Mouse (Mus musculus) T-helper 1 cell (primary cell): ENCODE data around the gene Bard1.

Experiments
- in situ Hi-C: fragments of 300-600 bp; cut with MboI, MseI; formaldehyde crosslinking; loops from one replicate; pipeline ENCODE4 v1.15.1; 2025; ENCODE audit warnings: high pct_unique_total_duplicates

The Bard1 gene

DNA sequence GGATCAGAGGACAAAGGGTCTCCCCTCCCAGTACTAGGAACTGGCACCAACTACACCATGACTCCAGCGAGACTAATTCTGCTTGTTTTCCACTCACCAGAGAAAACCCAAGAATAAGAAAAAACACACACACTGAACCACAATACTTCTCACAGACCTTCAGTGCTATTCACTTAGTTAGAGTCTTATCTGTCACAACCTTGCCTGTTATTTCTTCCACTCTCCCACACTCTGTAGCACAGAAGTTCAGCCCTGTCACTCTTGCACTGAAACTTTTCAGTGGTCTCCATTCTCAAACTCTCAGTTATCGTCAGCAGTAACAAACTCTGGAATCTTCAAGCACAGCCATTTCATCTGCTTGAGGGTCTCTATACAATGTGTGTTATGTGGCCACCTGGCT lies 50.2 kb downstream of the Bard1 start:
- in situ Hi-C loops: no loop called here

DNA sequence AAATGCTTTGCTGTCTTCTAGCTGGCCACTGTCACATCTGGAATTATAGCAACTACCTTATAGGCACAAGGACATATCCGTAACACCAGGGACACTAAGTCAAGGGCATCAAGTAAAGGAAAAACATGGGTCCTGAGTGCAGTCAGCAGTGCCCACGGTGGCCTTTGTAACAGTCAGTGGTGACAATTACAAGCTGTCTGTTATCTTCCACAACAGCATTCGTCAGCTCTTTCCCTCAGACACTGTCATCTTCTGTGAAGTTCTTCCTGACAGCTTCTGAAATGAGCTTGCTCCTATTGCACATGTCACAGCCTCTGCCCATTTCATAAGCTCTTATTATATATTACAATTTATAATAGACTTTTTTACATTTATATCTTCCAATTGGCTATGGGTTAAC lies 50.7 kb downstream of the Bard1 start:
- in situ Hi-C loops: no loop called here

DNA sequence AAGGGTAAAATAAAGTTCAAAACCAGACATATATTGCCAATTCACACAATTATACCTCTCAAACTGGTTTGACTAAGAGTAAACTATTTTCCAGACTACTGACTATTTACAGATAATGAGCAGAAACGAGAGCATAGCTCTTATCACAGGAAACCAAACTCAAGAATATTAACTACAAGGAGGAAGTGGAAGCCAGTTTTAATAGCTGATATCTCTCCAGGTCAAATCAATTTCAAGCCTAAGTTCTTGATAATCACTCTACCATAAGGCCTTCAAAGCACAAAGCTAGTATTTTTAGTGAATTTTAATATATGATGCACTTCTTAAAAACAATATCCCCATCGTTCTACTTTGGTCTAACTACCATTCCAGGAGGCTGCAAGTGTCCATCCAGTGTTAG lies 57.8 kb downstream of the Bard1 start:
- in situ Hi-C loops: no loop called here

DNA sequence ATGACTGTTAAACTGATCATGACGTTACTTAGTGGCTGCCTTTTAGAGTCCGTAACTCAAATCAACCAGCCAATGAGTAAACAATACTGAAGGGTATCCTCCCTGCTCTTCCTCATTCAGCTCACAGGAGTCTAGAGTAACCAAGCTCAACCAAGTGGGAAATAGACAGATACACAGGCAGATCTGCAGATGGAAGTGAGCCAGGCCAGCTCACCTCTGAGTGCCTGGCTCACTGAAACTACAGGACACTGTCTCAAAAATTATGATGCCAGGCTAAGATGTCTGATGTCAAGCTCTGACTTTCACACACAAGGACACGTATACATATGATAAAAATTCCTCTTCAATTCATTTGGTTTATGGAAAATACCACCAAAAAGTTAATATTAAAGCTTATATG lies 59.0 kb downstream of the Bard1 start:
- in situ Hi-C loops: no loop called here

DNA sequence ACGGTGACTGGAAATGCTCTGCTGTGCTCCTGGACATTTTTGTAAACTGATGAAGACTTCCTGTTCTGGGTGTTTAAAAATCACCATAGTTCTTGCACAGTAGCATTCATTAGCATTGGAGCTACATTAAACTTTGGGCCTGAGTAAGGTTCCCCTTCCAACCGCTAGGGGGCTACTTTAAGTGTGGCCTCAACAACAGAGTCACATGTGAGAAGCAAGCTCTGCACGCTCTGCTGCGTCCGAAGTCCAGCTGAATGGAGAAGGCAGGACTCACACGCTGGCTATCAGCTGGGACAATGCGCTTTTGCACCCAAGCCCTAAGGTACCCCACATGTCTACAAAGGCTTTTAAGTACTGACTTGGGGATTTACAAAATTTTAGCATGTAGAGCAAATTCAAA lies 65.9 kb downstream of the Bard1 start:
- in situ Hi-C loops: no loop called here

DNA sequence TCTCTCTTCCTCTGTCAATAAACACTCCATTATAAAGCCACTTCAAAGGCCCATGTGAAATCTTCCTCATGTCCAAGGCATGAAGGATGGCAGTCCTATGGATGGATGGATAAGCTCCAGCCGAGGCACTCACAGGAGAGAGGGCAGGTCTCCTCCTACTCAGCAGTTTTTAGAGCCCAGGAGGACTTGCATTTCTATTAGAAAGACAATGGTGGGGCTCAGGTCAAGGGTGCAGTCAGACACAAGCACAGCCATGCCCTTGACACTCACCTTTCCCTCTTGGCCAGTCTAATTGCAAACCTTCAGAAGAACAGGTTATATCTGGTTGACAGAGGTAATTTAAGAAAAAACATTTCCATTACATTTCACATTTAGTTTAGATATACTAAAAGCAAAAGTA lies 67.4 kb downstream of the Bard1 start:
- in situ Hi-C loops: no loop called here

DNA sequence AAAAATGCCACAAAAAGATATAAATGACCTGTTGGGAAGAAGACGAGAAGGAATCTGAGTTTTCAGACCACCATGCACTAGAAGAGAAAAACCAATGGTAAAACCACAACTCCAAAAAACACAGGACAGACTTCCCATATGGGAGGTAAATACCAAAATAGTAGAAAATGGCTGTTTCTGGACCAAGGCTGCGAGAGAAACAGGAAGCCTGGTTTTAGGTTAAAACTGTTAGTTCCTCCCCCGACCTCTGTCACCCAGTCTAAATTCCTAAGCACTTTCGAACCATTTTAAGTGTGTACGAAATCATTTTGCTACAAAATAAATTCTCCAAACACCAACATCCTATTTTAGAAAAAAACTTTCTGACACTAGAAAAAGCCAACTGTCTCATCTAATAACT lies 80.2 kb downstream of the Bard1 start:
- in situ Hi-C loops: loop anchor here (25.0 kb wide), 1 partner anchor 1115 kb away; no protein-coding TSS in a partner anchor

DNA sequence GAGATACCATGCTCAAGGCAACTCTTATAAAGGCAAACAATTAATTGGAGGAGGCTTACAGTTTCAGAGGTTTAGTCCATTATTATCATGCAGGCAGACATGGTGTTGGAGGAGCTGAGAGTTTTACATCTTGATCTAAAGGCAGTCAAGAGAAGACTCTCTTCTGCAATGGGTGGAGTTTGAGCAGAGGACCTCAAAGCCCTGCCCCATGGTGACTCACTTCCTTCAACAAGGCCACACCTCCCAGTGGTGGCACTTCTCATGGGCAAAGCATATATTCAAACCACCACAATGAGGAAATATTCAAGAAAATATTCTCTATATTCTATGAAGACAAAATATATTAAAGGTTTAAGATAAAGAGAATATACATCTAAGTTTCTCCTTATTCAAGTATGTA lies 88.6 kb downstream of the Bard1 start:
- in situ Hi-C loops: loop anchor here (25.0 kb wide), 1 partner anchor 1123 kb away; no protein-coding TSS in a partner anchor

DNA sequence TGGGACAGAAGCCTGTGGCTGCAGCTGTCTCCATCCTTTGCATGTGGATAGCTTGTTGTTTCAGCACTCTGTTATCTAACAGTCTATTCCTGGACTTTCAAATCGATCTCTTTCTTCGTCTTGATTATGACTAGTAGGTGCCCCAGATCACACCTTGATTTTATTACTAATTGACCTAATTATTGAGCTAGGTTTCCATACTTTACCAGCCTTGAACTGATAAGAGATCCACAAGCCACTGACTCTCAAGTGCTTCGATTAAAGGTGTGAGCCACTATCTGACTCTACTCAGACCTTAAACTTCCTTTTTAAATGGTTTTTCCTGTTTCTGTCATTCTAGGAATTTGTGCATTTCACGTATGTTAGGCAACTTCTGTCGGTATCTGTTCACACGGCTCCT lies 96.9 kb downstream of the Bard1 start:
- in situ Hi-C loops: loop anchor here (25.0 kb wide), 1 partner anchor 1131 kb away; no protein-coding TSS in a partner anchor

DNA sequence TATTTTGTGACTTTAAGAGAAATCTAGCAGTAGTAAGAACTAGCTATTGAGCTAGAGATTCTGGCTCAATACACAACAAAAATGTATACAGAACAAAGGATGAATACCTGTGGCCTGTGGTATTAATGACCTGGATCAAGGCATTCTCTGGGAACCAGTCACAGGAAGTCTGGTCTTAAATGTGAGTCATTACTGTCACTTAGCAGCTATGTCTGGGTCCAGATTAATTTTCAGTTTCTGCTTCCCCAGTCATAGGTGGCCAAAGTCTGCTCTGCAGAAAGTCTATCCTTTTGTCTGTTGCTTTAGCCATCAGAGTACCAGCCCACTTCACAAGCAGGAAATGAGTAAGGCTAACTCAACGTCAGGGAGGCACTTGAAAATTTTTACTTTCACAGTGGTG lies 98.8 kb downstream of the Bard1 start:
- in situ Hi-C loops: loop anchor here (25.0 kb wide), 1 partner anchor 1133 kb away; no protein-coding TSS in a partner anchor

DNA sequence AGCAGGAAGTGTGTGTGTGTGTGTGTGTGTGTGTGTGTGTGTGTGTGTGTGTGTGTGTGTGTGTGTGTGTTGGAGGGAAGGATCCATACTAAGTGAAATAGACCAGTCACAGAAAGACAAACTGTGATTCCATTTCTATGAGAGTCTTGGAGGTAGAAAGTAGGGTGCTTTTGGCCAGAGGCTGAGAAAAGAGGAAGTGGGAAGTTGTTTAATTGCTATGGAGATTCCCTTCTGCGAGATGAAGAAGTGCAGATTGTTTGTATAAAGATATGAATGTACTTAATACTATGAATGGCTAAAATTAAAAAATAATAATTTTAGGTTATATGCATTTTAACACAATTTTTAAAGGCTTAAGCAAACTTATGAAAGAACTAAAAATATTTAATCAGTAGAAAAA lies 99.2 kb downstream of the Bard1 start:
- in situ Hi-C loops: loop anchor here (25.0 kb wide), 1 partner anchor 1134 kb away; no protein-coding TSS in a partner anchor

DNA sequence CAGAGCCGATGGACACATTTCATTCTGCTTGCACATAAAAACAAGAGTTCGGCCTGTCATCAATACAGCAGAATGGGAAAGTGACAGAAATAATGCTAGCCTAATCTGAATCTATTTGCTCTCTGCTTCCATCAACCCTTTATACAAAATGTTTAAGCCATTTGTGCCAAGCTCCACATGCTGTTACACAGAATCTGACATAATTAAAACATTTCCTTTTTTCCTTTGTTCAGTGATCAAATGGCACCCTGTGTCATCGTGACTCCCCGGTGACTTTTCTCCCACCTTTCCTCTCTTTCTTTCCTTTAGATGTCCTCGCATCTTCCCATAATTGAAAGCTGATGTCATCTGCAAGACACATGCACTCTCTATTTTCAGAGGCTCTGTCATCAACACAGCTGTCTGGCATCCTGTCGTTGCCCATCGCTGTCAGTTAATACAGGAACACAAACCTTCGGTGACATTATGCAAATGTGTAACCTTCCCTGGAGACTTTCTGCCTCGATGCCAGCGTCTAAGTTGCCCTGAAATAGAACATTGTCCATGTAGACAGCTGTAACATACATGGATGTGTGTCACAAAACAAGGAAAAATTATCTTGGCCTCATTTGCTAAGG lies 105.5 kb downstream of the Bard1 start:
- in situ Hi-C loops: loop anchor here (10.0 kb wide), 1 partner anchor 1433 kb away; no protein-coding TSS in a partner anchor

DNA sequence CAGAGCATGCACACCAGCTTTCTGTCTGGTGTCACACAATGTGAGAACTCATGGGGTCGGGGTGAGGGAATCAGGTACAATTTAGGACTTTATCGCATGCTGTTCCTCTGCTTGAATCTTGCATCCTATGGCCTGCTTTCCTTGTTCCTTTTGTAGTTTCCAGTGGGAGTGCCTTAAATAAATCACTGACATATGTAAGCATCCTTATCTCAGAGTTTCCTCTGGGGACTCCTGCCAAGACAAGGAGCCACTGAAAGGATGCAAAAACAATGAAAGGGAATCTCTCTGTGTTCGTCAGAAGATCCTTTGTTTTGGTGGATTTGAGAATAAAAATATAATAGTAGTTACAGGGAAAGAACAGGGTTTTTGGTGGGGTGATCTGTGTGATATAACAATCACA lies 106.2 kb downstream of the Bard1 start:
- in situ Hi-C loops: loop anchor here (10.0 kb wide), 1 partner anchor 1432 kb away; no protein-coding TSS in a partner anchor
